Comparison of ENCODE assay signal across 17 mouse cellular contexts in genomic region chr11:45767081-45767480, GRCm38 (mm10).
DNase-seq lines count a peak whose midpoint lies in the region; ATAC-seq and TF ChIP-seq lines count a peak whose summit lies in the region.
"Had no signal": no experiment of that assay in that cellular context is flagged by ENCODE, and none has a peak within 500 bp of the region (broad histone marks: within the 10 kb centered on the region; RNA-seq: fewer than 3 reads in every experiment).

No protein-coding gene starts in this region.

- no peak overlapping the region for H3K4me2 ChIP-seq in forebrain, embryonic 15.5 days (replicated peaks)
- no peak overlapping the region for H3K4me2 ChIP-seq in forebrain, embryonic 12.5 days
- H3K4me2 ChIP-seq: embryonic facial prominence, embryonic 12.5 days had no signal

- no peak overlapping the region for H3K9ac ChIP-seq in forebrain, embryonic 15.5 days (replicated peaks)
- H3K9ac ChIP-seq in forebrain, embryonic 12.5 days: no peak overlapping the region
- H3K9ac ChIP-seq: embryonic facial prominence, embryonic 12.5 days had no signal

- no peak for TF ChIP-seq CTCF in layer of hippocampus, adult 2 months (conservative IDR thresholded peaks at IDR 0.05)
- no peak for TF ChIP-seq CTCF in brain, embryonic 14.5 days (IDR thresholded peaks at IDR 0.05; ENCODE audit: borderline replicate concordance, extremely low read depth, insufficient read depth, insufficient read length)

- H3K9me3 ChIP-seq in forebrain, embryonic 15.5 days: no peaks in the 10 kb centered on the region
- H3K9me3 ChIP-seq in forebrain, embryonic 12.5 days: no peaks in the 10 kb centered on the region
- H3K9me3 ChIP-seq: embryonic facial prominence, embryonic 12.5 days had no signal

- H3K27ac ChIP-seq in forebrain, embryonic 15.5 days (replicated peaks): no peak overlapping the region
- H3K27ac ChIP-seq in forebrain, embryonic 12.5 days: no peak overlapping the region
- no peak overlapping the region for H3K27ac ChIP-seq in layer of hippocampus, adult 2 months
- H3K27ac ChIP-seq: embryonic facial prominence, embryonic 12.5 days; gastrocnemius, adult 2 months; heart, embryonic 10.5 days had no signal

- peak; percentile 11 to 17 for DNase-seq in layer of hippocampus, postnatal 10 days (ENCODE audit: low spot score in 2 of 2)
- no peak for DNase-seq in layer of hippocampus, adult 2 months (ENCODE audit: low spot score in 2 of 2)
- peak; percentile 46 for DNase-seq in NIH3T3 (ENCODE audit: low read depth)
- DNase-seq in brain, embryonic 14.5 days (ENCODE audit: low read depth): peak; percentile 72
- no peak for DNase-seq in spleen, postnatal 36 days (ENCODE audit: low spot score in 2 of 2)
- DNase-seq: cerebellum, adult 18-20 months; gastrocnemius, adult 2 months; kidney, adult 11 months; liver; thymus, postnatal 14 days had no signal

- 43% methylated on average over 4 of the region's 4 CpGs for WGBS in forebrain, embryonic 15.5 days
- 84% methylated on average over 4 of the region's 4 CpGs for WGBS in forebrain, embryonic 12.5 days

- H3K36me3 ChIP-seq in forebrain, embryonic 15.5 days: no peaks in the 10 kb centered on the region
- no peaks in the 10 kb centered on the region for H3K36me3 ChIP-seq in forebrain, embryonic 12.5 days (replicated peaks)
- H3K36me3 ChIP-seq: embryonic facial prominence, embryonic 12.5 days; heart, embryonic 10.5 days had no signal

- 0 out of 2 replicates have a peak, but pooled peaks have one; percentile 19 for ATAC-seq in forebrain, embryonic 15.5 days (replicated peaks)
- ATAC-seq in forebrain, embryonic 12.5 days (ENCODE audit: low FRiP score): no peak
- ATAC-seq in monocyte, adult 5-6 weeks (replicated peaks; ENCODE audit: insufficient number of reproducible peaks, low FRiP score, low TSS enrichment, poor library complexity, severe bottlenecking): no peak
- ATAC-seq: lung, postnatal 0 days; midbrain, embryonic 16.5 days had no signal

- H3K27me3 ChIP-seq in forebrain, embryonic 15.5 days: no peaks in the 10 kb centered on the region
- H3K27me3 ChIP-seq in forebrain, embryonic 12.5 days: no peaks in the 10 kb centered on the region
- H3K27me3 ChIP-seq: embryonic facial prominence, embryonic 12.5 days had no signal

- H3K4me1 ChIP-seq in forebrain, embryonic 15.5 days: peaks cover 3% of the 10 kb centered on the region; the same call in 1 of the 2 replicates
- H3K4me1 ChIP-seq in forebrain, embryonic 12.5 days: no peaks in the 10 kb centered on the region
- H3K4me1 ChIP-seq: heart, embryonic 10.5 days had no signal

- no peak for TF ChIP-seq POLR2A in brain, embryonic 14.5 days (IDR thresholded peaks at IDR 0.05; ENCODE audit: borderline replicate concordance, extremely low read depth, insufficient read depth, insufficient read length, poor library complexity, severe bottlenecking)

- H3K4me3 ChIP-seq in forebrain, embryonic 15.5 days: no peak overlapping the region
- no peak overlapping the region for H3K4me3 ChIP-seq in forebrain, embryonic 12.5 days (replicated peaks)
- no peak overlapping the region for H3K4me3 ChIP-seq in layer of hippocampus, adult 2 months
- H3K4me3 ChIP-seq: embryonic facial prominence, embryonic 12.5 days; gastrocnemius, adult 2 months; heart, embryonic 10.5 days had no signal

Comparison
In these comparisons a context has a peak if more than half of its experiments do, and no peak if none do; other contexts are left out.
1. DNase-seq: peak in layer of hippocampus, postnatal 10 days (2 of 2), NIH3T3 (single experiment) and brain, embryonic 14.5 days (single experiment); none in layer of hippocampus, adult 2 months (0 of 2) and spleen, postnatal 36 days (0 of 2).